ENCODE assay signal across 8 mouse cellular contexts in genomic region chr2:94158520-94158884, GRCm38 (mm10). TPM values are rescaled to one million over a fixed set of nuclear protein-coding genes. Genes with fewer than 3 reads are reported as not detected.
DNase-seq lines count a peak whose midpoint lies in the region; ATAC-seq lines count a peak whose summit lies in the region.

No protein-coding gene starts in this region.

- H3K4me1 ChIP-seq in erythroblast, embryonic 14.5 days (ENCODE audit: control insufficient read depth): peaks cover 30% of the 10 kb centered on the region
- H3K4me1 ChIP-seq in megakaryocyte, embryonic 14.5 days: peaks cover 66% of the 10 kb centered on the region
- peaks cover 10% of the 10 kb centered on the region for H3K4me1 ChIP-seq in limb, embryonic 12.5 days (replicated peaks)
- H3K4me1 ChIP-seq in stomach, embryonic 14.5 days (ENCODE audit: control insufficient read depth, insufficient read depth, low read length): no peaks in the 10 kb centered on the region

- H3K27ac ChIP-seq in limb, embryonic 12.5 days: peak overlapping the region; percentile 42; the same call in 1 of the 2 replicates
- peak overlapping the region; percentile 63; the same call in 1 of the 2 replicates for H3K27ac ChIP-seq in stomach, embryonic 14.5 days (ENCODE audit: low read length)

- no peaks in the 10 kb centered on the region; the same call in 1 of the 2 replicates for H3K36me3 ChIP-seq in erythroblast, embryonic 14.5 days (ENCODE audit: control insufficient read depth)
- H3K36me3 ChIP-seq in megakaryocyte, embryonic 14.5 days (replicated peaks; ENCODE audit: low read length): peaks cover 14% of the 10 kb centered on the region
- H3K36me3 ChIP-seq in limb, embryonic 12.5 days: no peaks in the 10 kb centered on the region; the same call in 1 of the 2 replicates
- no peaks in the 10 kb centered on the region for H3K36me3 ChIP-seq in stomach, embryonic 14.5 days (ENCODE audit: control insufficient read depth, insufficient read depth, low read length)

- DNase-seq in right cerebral cortex, postnatal 25 days: no peak
- no peak for DNase-seq in right cerebral cortex, postnatal 36 days (ENCODE audit: low spot score in 2 of 2)

- H3K9ac ChIP-seq in limb, embryonic 12.5 days (replicated peaks): no peak overlapping the region
- 0 out of 2 replicates have a peak overlapping the region, but pooled peaks have one; percentile 29 for H3K9ac ChIP-seq in stomach, embryonic 14.5 days (replicated peaks; ENCODE audit: low read depth, low read length)

- ATAC-seq in erythroblast, adult 5-6 weeks (replicated peaks; ENCODE audit: low FRiP score, poor library complexity, severe bottlenecking): no peak
- ATAC-seq in megakaryocyte, adult 5-6 weeks (ENCODE audit: poor library complexity, severe bottlenecking): no peak
- no peak; the same call in 1 of the 2 replicates for ATAC-seq in limb, embryonic 12.5 days (ENCODE audit: insufficient number of reproducible peaks, insufficient read depth, low FRiP score, low TSS enrichment, low read depth)
- no peak for ATAC-seq in stomach, embryonic 14.5 days (ENCODE audit: insufficient number of reproducible peaks, insufficient read depth, low FRiP score, low read depth)

- H3K9me3 ChIP-seq in erythroblast, embryonic 14.5 days (ENCODE audit: control insufficient read depth, low read length): no peaks in the 10 kb centered on the region
- H3K9me3 ChIP-seq in megakaryocyte, embryonic 14.5 days: no peaks in the 10 kb centered on the region
- no peaks in the 10 kb centered on the region for H3K9me3 ChIP-seq in limb, embryonic 12.5 days
- H3K9me3 ChIP-seq in stomach, embryonic 14.5 days (ENCODE audit: control insufficient read depth, low read depth, low read length): no peaks in the 10 kb centered on the region

- peaks cover 6% of the 10 kb centered on the region for H3K27me3 ChIP-seq in erythroblast, embryonic 14.5 days (ENCODE audit: control insufficient read depth)
- H3K27me3 ChIP-seq in megakaryocyte, embryonic 14.5 days (replicated peaks): no peaks in the 10 kb centered on the region
- no peaks in the 10 kb centered on the region for H3K27me3 ChIP-seq in limb, embryonic 12.5 days
- no peaks in the 10 kb centered on the region for H3K27me3 ChIP-seq in stomach, embryonic 14.5 days (ENCODE audit: control insufficient read depth, insufficient read depth, low read length)

- H3K4me2 ChIP-seq in limb, embryonic 12.5 days: peak overlapping the region; percentile 55
- H3K4me2 ChIP-seq in stomach, embryonic 14.5 days (replicated peaks; ENCODE audit: low read depth, low read length): peak overlapping the region; percentile 49

- WGBS in limb, embryonic 12.5 days: 21% methylated on average over 4 of the region's 4 CpGs
- 21% methylated on average over 4 of the region's 4 CpGs for WGBS in stomach, embryonic 14.5 days

- peak overlapping the region; percentile 95 for H3K4me3 ChIP-seq in erythroblast, embryonic 14.5 days (replicated peaks)
- peak overlapping the region; percentile 100 for H3K4me3 ChIP-seq in megakaryocyte, embryonic 14.5 days (replicated peaks)
- H3K4me3 ChIP-seq in limb, embryonic 12.5 days (replicated peaks): peak overlapping the region; percentile 84
- H3K4me3 ChIP-seq in stomach, embryonic 14.5 days (ENCODE audit: low read depth, low read length): peak overlapping the region; percentile 39

RNA-seq across cellular contexts. Expression of gene Hsd17b12, which starts 0.7 kb away (rescaled TPM):
- 0.23 and 0.37 TPM in 2 replicates for polyA plus RNA-seq in erythroblast, embryonic 14.5 days (2012)
- total RNA-seq in erythroblast, adult 5-6 weeks (2015; ENCODE audit: low replicate concordance): 19.4 and 21.9 TPM in 2 replicates
- 14.9 and 17.3 TPM in 2 replicates for total RNA-seq in erythroblast, adult 5-6 weeks (2017; ENCODE audit: low replicate concordance)
- 24.6 and 26.7 TPM in 2 replicates for polyA plus RNA-seq in megakaryocyte, embryonic 14.5 days (2012; ENCODE audit: insufficient read depth, low replicate concordance)
- 67.6 and 70.4 TPM in 2 replicates for total RNA-seq in megakaryocyte, adult 5-6 weeks (2015)
- total RNA-seq in megakaryocyte, adult 5-6 weeks (2017): 72.0 and 80.6 TPM in 2 replicates
- 96.7 and 98.2 TPM in 2 replicates for polyA plus RNA-seq in limb, embryonic 12.5 days (2016; fragmentation: Nextera tagmentation; extraction: Ambion mirVana)
- polyA plus RNA-seq in stomach, embryonic 14.5 days (2014; fragmentation: Nextera tagmentation; extraction: Ambion mirVana): 120 and 124 TPM in 2 replicates

Comparison
In these comparisons a context has a peak if more than half of its experiments do, and no peak if none do; other contexts are left out.
1. H3K4me3 ChIP-seq: peak in every context shown above with its lines; median percentile 100 in megakaryocyte, embryonic 14.5 days; 95 in erythroblast, embryonic 14.5 days; 84 in limb, embryonic 12.5 days; 39 in stomach, embryonic 14.5 days.
2. RNA of gene Hsd17b12, which starts 0.7 kb away (polyA plus RNA-seq): 120 to 124 TPM in stomach, embryonic 14.5 days, 96.7 to 98.2 TPM in limb, embryonic 12.5 days and 24.6 to 26.7 TPM in megakaryocyte, embryonic 14.5 days; 0.23 to 0.37 TPM in erythroblast, embryonic 14.5 days; every median in the first group is over 10 times any median in the second.